Mouse (Mus musculus): ENCODE measurements around the gene Slc22a15.

Slc22a15 gene

DNA sequence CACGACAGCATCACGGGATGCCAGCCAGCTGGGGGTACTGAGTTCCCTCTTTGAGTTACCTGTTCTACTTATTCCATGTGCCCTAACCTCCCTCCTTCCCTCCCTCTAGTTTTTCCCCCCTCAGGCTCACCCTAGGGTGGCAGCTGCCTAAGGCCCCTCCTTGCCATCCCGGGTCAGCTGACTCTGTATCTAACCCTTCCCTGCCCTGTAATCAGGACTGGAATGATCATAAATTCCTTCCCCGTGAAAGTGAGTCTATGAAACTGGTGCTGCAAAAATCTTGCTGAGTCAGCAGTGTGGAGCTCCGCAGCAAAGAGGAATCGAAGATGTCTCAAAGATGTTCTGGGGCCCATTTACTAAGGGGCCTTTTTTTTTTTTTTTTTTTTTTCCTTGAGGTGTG is 72.9 kb downstream of the Slc22a15 start:
- TF ChIP-seq GATA4 (IDR thresholded peaks at IDR 0.05; ENCODE audit: insufficient replicate concordance, low read length) = no peak

DNA sequence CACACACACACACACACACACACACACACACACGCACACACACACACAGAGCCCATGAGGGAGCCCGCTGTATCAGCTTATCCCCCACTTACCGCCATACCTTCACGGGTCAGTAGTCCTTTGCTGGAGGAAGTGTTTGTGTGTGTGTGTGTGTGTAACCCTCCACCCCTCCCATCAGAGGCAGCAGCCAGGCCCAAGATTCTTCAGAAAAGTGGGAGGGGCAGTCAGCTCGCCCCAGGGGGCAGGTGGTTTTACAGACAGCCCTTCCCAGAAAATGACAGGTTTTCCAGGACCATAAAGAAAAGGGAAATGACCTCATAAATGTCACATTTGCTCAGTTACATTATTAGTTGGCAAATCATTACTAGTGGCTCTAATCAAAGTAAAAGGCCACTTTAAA is 75.4 kb downstream of the Slc22a15 start, which contains the start of gene Mab21l3:
TSS of gene Mab21l3 (minus strand) at position 144 of the 400 bp plus-strand sequence.
- no peak for TF ChIP-seq GATA4 (IDR thresholded peaks at IDR 0.05; ENCODE audit: insufficient replicate concordance, low read length)

DNA sequence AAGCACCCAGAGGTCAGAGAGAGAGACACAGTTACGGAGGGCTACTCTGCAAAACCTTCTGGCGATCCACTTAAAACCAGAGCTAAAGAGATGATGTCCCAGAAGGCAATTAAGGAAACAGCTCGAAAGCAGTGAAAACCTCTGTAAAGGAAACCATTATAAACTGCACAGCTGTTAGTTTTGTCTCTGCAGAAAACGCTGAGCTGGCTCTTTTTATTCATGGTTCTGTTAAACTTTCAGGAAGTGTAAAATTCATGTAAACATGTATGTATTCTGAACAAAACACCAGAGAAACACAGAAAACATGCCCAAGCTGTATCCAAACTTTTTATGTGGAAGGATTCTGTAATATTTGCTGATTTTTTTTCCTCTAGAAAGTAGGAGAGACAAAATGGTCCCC is 78.2 kb downstream of the Slc22a15 start:
- no peak for TF ChIP-seq GATA4 (IDR thresholded peaks at IDR 0.05; ENCODE audit: insufficient replicate concordance, low read length)

- no peak for TF ChIP-seq GATA4 (IDR thresholded peaks at IDR 0.05; ENCODE audit: insufficient replicate concordance, low read length)
These were observed 81.7 kb downstream of the Slc22a15 start for GRCm38 (mm10) chr3:101842372-101843094.

GRCm38 (mm10) chr3:101839327-101839726 is 84.9 kb downstream of the Slc22a15 start:
- no peak for TF ChIP-seq GATA4 (IDR thresholded peaks at IDR 0.05; ENCODE audit: insufficient replicate concordance, low read length)

- no peak for TF ChIP-seq GATA4 (IDR thresholded peaks at IDR 0.05; ENCODE audit: insufficient replicate concordance, low read length)
These were observed 87.3 kb downstream of the Slc22a15 start for GRCm38 (mm10) chr3:101836971-101837370.

DNA sequence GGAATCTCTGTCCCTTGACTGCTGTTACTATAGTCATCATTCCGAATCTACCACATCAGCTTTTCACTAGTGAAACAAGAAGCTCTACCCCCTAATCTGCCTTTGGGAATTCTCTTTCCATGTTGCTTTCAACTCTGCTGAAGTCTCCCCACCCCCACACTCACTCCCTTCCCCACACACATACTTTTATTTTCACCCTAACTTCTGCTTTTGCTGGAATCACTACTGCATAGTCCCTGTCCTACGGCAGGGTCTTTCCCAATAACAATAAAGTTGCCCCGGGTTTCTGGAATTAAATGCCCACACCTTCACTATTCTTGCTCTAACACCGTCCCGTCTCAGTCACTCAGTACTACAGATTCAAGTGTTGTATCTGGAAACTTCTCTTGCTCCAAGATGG is 87.7 kb downstream of the Slc22a15 start:
- TF ChIP-seq GATA4 (IDR thresholded peaks at IDR 0.05; ENCODE audit: insufficient replicate concordance, low read length) = no peak

GRCm38 (mm10) chr3:101836045-101836444 is 88.2 kb downstream of the Slc22a15 start:
- no peak for TF ChIP-seq GATA4 (IDR thresholded peaks at IDR 0.05; ENCODE audit: insufficient replicate concordance, low read length)

DNA sequence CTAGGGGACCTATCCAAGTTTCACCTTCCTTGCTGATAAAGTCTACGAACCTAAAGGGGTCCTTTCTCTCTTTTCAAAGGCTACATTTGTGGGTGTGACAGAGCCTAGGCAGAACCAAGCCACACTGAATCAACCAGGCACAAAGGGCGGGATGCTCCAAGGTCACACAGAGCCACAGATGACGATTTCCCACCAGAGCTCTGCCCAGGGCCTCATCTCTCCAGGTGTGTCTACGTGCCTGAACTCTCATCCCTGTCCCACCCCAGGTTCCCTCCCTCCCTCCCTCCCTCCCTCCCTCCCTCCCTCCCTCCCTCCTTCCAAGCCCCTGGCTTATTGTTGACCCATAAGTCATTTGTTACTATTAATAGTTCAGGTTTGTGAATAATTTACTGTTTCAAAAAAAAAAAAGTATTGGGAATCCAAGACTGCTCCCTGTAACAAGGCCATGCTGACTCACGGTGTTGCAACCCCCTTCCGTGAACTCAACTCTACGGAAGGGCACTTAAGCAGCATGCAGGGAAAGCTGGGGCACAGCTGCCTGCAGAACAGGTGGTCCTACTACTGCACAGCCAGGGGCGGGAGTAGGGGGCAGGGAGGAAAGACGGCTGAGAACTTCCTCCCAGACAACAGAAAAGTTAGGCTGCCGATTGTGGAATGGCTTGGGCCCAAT is 92.9 kb downstream of the Slc22a15 start:
- TF ChIP-seq GATA4 (IDR thresholded peaks at IDR 0.05; ENCODE audit: insufficient replicate concordance, low read length) = no peak

- TF ChIP-seq GATA4 (IDR thresholded peaks at IDR 0.05; ENCODE audit: insufficient replicate concordance, low read length) = no peak
These were observed 94.2 kb downstream of the Slc22a15 start for GRCm38 (mm10) chr3:101829881-101830616.

- TF ChIP-seq GATA4 (IDR thresholded peaks at IDR 0.05; ENCODE audit: insufficient replicate concordance, low read length) = no peak
These were observed 95.7 kb downstream of the Slc22a15 start for GRCm38 (mm10) chr3:101828595-101828994.

- no peak for TF ChIP-seq GATA4 (IDR thresholded peaks at IDR 0.05; ENCODE audit: insufficient replicate concordance, low read length)
These were observed 97.0 kb downstream of the Slc22a15 start for GRCm38 (mm10) chr3:101827220-101827715.

DNA sequence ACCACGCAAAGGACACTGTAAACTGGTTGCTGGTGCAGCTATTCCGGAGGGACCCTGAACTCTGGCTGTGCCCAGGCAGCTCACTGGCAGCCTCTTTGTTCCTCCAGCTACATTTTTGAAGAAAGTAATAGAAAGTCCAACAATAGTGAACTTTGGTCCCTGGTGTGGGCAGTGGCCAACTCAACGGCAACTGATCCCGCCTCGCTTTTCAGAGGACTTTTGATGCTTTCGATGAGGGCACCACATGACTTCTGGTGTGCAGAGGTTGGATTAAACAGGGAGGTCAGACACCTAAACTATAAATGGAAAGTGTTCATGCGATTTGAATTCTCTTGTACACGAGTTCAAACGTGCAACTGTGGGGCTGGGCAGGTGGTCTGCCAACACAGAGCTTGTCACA is 99.9 kb downstream of the Slc22a15 start:
- no peak for TF ChIP-seq GATA4 (IDR thresholded peaks at IDR 0.05; ENCODE audit: insufficient replicate concordance, low read length)

DNA sequence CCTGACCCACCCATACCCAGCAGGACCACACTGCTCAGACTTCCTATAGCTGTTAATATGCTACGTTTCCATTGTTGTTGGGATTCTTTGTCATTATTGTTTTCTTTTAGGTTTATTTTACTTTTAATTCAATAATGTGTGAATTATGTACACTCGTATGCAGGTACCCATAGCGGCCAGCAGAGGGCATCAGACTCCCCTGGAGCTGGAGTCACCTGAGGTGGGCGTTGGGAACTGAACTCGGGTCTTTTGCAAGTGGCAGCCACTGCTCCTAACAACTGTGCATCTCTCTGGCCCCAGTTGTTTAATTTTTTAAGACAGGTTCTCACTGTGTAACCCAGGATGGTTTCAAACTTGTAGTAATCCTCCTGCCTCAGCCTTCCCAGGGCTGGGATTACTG is 102.2 kb downstream of the Slc22a15 start:
- no peak for TF ChIP-seq GATA4 (IDR thresholded peaks at IDR 0.05; ENCODE audit: insufficient replicate concordance, low read length)

DNA sequence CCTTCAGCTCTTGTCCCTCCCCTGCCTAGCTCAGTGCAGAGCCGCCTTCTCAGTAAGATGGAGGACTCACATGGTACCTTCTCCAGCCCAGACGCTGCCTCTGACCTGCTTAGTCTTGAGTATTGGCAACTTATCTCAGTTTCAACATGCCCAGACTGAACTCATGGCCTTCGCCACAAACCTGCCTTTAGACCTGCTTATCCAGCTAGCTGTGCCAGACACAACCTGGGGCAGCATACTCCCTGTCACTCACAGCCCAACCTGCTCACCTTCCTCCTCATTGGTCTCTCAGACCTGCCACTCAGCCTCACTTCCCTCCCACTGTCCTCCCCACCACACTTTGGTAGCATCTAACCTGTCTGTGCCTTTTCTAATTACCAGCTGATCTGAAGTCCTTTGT is 108.2 kb downstream of the Slc22a15 start:
- TF ChIP-seq GATA4 (IDR thresholded peaks at IDR 0.05; ENCODE audit: insufficient replicate concordance, low read length) = no peak

- no peak for TF ChIP-seq GATA4 (IDR thresholded peaks at IDR 0.05; ENCODE audit: insufficient replicate concordance, low read length)
These were observed 109.5 kb downstream of the Slc22a15 start for GRCm38 (mm10) chr3:101814790-101815189.

Data from liver, adult (tissue).